Mouse (Mus musculus): ENCODE data around the gene Cblb. TPM values are rescaled to one million over a fixed set of nuclear protein-coding genes. Genes with fewer than 3 reads are reported as not detected.

Gene Cblb
- polyA plus RNA-seq, 1 experiment from 2014 or later: 8.7 TPM

DNA sequence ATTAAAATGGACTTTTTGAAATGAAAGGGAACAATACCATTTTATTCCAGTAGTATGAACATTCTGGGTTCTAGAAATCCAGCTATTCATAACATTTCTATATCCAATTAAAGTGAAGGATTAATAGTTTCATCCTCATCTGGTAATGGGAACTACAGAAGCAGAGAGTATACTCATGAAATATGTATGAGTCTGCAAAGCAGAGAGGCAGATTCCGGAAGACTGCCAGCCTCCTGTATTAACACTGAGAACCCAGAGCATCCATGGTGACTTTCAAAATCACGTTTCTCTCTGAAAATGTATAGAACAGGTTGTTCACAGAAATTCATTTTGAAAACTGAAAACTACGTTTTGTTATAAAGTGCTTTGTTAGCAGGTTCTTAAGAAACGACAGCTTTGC, 83.4 kb downstream of the Cblb start:
- 0 out of 2 replicates have a peak, but pooled peaks cover 3% of the 10 kb centered on the region for H3K4me1 ChIP-seq (ENCODE audit: insufficient read depth, low read depth, low read length)
- DNase-seq (ENCODE audit: low spot score) (no peak), ATAC-seq (no peak)
- no peaks in the 10 kb centered on the region for H3K9me3 ChIP-seq (ENCODE audit: low read length)
- no peak overlapping the region for H3K9ac ChIP-seq (replicated peaks; ENCODE audit: low read depth)
- no peak overlapping the region for H3K4me3 ChIP-seq (ENCODE audit: low read depth, low read length)
- 0 out of 2 replicates have a peak, but pooled peaks cover 4% of the 10 kb centered on the region for H3K36me3 ChIP-seq (ENCODE audit: insufficient read depth, low read length)
- WGBS: 52% methylated on average over 4 of the region's 4 CpGs
- no peaks in the 10 kb centered on the region for H3K27me3 ChIP-seq (replicated peaks; ENCODE audit: insufficient read depth, low read length)
- H3K4me2 ChIP-seq (replicated peaks; ENCODE audit: low read depth, low read length): no peak overlapping the region
- TF ChIP-seq CTCF (IDR thresholded peaks at IDR 0.05) (no peak), EP300 (IDR thresholded peaks at IDR 0.05) (no peak)
- H3K27ac ChIP-seq (ENCODE audit: low read length): no peak overlapping the region

DNA sequence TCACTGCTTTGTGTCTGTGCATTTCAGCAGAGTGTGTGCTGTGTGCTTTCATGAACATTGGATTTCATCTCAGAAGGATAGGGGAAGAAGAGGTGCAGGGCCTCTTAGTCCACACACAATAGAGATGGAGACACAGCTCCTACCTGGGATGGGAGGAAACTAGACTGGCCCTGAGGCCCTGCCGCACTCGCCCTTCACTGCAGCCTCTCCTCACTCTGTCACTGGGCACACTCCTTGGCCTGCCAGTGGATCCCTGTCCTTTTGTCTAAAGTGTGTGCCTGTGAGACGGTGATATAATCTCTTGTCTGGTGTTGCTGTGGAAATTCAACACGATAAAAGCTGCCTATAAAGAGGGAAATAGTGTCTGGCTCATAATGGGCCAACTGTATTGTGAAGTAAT, 88.0 kb downstream of the Cblb start:
- H3K36me3 ChIP-seq (ENCODE audit: insufficient read depth, low read length): no peaks in the 10 kb centered on the region
- no peak overlapping the region for H3K4me2 ChIP-seq (replicated peaks; ENCODE audit: low read depth, low read length)
- no peak for TF ChIP-seq CTCF (IDR thresholded peaks at IDR 0.05)
- TF ChIP-seq EP300 (IDR thresholded peaks at IDR 0.05): no peak
- DNase-seq (ENCODE audit: low spot score): no peak
- WGBS: 65% methylated on average over 4 of the region's 4 CpGs
- H3K27ac ChIP-seq (ENCODE audit: low read length): no peak overlapping the region
- H3K4me3 ChIP-seq (ENCODE audit: low read depth, low read length): no peak overlapping the region
- no peak overlapping the region for H3K9ac ChIP-seq (replicated peaks; ENCODE audit: low read depth)
- 0 out of 2 replicates have a peak, but pooled peaks cover 3% of the 10 kb centered on the region for H3K4me1 ChIP-seq (ENCODE audit: insufficient read depth, low read depth, low read length)
- H3K27me3 ChIP-seq (replicated peaks; ENCODE audit: insufficient read depth, low read length): no peaks in the 10 kb centered on the region
- ATAC-seq: no peak
- no peaks in the 10 kb centered on the region for H3K9me3 ChIP-seq (ENCODE audit: low read length)

DNA sequence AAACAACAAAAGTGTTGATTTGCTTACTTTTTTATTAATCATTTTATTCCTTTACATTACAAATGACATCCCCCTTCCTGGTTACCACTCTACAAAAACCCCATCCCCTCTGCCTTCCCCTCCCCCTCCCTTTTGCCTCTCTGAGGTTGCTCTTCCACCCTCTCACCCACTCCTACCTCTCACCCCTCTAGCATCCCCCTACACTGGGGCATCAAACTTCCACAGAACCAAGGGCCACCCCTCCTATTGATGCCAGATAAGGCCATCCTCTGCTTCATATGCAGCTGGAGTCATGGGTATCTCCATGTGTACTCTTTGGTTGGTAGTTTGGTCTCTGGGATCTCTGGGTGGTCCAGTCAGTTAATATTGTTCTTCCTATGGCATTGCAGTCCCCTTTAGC, 93.9 kb downstream of the Cblb start:
- ATAC-seq: no peak
- TF ChIP-seq EP300 (IDR thresholded peaks at IDR 0.05) (no peak), CTCF (IDR thresholded peaks at IDR 0.05) (no peak)
- no peaks in the 10 kb centered on the region for H3K36me3 ChIP-seq (ENCODE audit: insufficient read depth, low read length)
- H3K27ac ChIP-seq (ENCODE audit: low read length): no peak overlapping the region
- H3K4me2 ChIP-seq (replicated peaks; ENCODE audit: low read depth, low read length): no peak overlapping the region
- H3K9ac ChIP-seq (replicated peaks; ENCODE audit: low read depth): no peak overlapping the region
- no peak overlapping the region for H3K4me3 ChIP-seq (ENCODE audit: low read depth, low read length)
- no peaks in the 10 kb centered on the region for H3K27me3 ChIP-seq (replicated peaks; ENCODE audit: insufficient read depth, low read length)
- H3K9me3 ChIP-seq (ENCODE audit: low read length): no peaks in the 10 kb centered on the region
- H3K4me1 ChIP-seq (ENCODE audit: insufficient read depth, low read depth, low read length): no peaks in the 10 kb centered on the region
- no peak for DNase-seq (ENCODE audit: low spot score)

DNA sequence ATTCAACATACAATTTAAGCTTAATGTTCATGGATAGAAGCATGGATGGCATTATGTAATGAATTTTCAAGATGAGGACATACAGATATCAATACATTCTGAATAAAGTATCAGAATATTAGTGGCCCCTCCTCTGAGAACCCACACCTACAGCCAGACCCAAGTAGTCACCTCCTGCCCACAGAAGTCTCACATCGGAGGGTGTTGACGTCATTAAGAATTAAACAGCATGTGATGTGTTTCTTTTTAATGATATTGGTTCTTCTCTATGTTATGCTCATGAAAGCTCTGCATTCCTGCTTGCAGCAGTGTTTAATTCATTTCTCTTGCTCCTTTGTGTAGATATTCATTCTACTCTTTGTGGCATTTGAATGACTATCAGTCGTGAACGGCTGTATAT, 94.9 kb downstream of the Cblb start:
- no peak overlapping the region for H3K27ac ChIP-seq (ENCODE audit: low read length)
- H3K27me3 ChIP-seq (replicated peaks; ENCODE audit: insufficient read depth, low read length): no peaks in the 10 kb centered on the region
- H3K4me3 ChIP-seq (ENCODE audit: low read depth, low read length): no peak overlapping the region
- TF ChIP-seq CTCF (IDR thresholded peaks at IDR 0.05): no peak
- H3K4me2 ChIP-seq (replicated peaks; ENCODE audit: low read depth, low read length): no peak overlapping the region
- H3K9me3 ChIP-seq (ENCODE audit: low read length): no peaks in the 10 kb centered on the region
- H3K4me1 ChIP-seq (ENCODE audit: insufficient read depth, low read depth, low read length): no peaks in the 10 kb centered on the region
- no peak for ATAC-seq
- 85% methylated on average over 4 of the region's 4 CpGs for WGBS
- no peaks in the 10 kb centered on the region; the same call in 1 of the 2 replicates for H3K36me3 ChIP-seq (ENCODE audit: insufficient read depth, low read length)
- no peak overlapping the region for H3K9ac ChIP-seq (replicated peaks; ENCODE audit: low read depth)
- no peak for DNase-seq (ENCODE audit: low spot score)

DNA sequence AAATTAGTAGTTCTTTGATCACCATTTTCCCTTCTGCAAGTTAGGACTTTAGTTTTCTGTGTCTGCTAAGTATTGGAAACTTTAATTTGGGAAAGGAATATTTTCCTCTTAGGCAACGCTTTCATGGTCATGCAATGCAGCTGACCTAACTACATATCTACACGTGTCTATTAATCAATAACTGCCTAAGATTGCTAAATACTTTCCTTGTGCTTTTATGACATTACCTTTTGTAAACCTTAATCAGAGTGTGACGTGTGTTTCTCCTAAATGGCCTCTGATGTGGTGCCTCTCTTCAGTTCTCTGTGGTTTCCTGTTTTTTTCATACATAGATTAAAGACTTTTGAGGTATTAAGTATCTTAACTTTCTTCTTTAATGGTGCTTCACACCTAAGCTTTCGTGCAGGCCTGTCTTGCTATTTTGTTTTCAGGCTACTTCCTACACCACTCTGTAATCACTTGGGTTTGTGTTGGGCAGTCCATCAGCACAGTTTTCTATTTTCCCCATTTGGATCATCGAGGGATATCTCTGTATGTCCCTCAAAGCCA, 98.4 kb downstream of the Cblb start:
- 69% methylated on average over 5 of the region's 5 CpGs for WGBS
- Histone ChIP-seq H3K4me2 (replicated peaks; ENCODE audit: low read depth, low read length) (no peak overlapping the region), H3K4me1 (ENCODE audit: insufficient read depth, low read depth, low read length) (no peaks in the 10 kb centered on the region), H3K9me3 (ENCODE audit: low read length) (no peaks in the 10 kb centered on the region), H3K27ac (ENCODE audit: low read length) (no peak overlapping the region), H3K4me3 (ENCODE audit: low read depth, low read length) (no peak overlapping the region), H3K36me3 (ENCODE audit: insufficient read depth, low read length) (no peaks in the 10 kb centered on the region; the same call in 1 of the 2 replicates), H3K27me3 (replicated peaks; ENCODE audit: insufficient read depth, low read length) (no peaks in the 10 kb centered on the region), H3K9ac (replicated peaks; ENCODE audit: low read depth) (no peak overlapping the region)
- TF ChIP-seq CTCF (IDR thresholded peaks at IDR 0.05) (no peak), EP300 (IDR thresholded peaks at IDR 0.05) (no peak)
- ATAC-seq (no peak), DNase-seq (ENCODE audit: low spot score) (no peak)

DNA sequence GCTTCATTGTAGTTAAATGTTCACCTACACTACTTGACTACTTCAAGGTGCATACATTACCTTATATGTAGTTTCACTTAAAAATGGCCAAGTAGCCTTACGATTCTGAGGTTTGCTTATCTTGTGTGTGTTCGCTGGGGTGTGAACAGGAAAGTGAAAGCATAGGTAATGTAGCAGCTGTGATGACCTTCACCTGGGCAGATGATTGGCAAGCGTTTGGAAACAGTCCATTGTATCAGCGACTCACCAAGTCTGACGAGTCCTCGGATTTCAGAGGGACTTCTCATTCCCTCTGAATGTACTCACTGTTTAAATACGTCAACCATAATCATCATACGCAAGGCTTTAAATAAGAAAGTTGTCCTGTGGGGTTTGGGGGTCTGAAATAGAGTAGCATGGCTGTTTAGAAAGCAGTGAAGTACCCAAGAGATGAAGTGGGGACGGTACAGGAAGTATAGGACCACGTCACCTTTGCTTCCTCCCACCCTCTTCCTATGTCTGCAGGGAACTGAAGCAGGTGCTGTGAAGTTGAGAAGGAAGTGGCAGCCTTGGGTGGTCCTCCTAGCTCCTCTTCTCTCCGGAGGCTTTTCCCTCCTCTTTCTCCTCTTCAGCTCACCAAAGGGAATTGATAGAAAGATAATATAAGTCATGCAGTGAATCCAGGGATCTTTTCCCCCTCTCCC, 101.9 kb downstream of the Cblb start:
- Histone ChIP-seq H3K27me3 (replicated peaks; ENCODE audit: insufficient read depth, low read length) (no peaks in the 10 kb centered on the region), H3K36me3 (ENCODE audit: insufficient read depth, low read length) (no peaks in the 10 kb centered on the region; the same call in 1 of the 2 replicates), H3K27ac (ENCODE audit: low read length) (0 out of 2 replicates have a peak overlapping the region, but pooled peaks have one; percentile 4), H3K4me2 (replicated peaks; ENCODE audit: low read depth, low read length) (no peak overlapping the region), H3K4me3 (ENCODE audit: low read depth, low read length) (no peak overlapping the region), H3K9ac (replicated peaks; ENCODE audit: low read depth) (no peak overlapping the region), H3K9me3 (ENCODE audit: low read length) (no peaks in the 10 kb centered on the region), H3K4me1 (ENCODE audit: insufficient read depth, low read depth, low read length) (peaks cover 5% of the 10 kb centered on the region; the same call in 1 of the 2 replicates)
- DNase-seq (ENCODE audit: low spot score): no peak
- whole genome bisulfite sequencing: 69% methylated on average over 10 of the region's 11 CpGs
- no peak for TF ChIP-seq EP300 (IDR thresholded peaks at IDR 0.05)
- no peak for TF ChIP-seq CTCF (IDR thresholded peaks at IDR 0.05)
- no peak for ATAC-seq
